Mouse (Mus musculus): Measurements from ENCODE around the gene Dnah12. TPM values are rescaled to one million over a fixed set of nuclear protein-coding genes. Genes with fewer than 3 reads are reported as not detected.
"Not testable (repeated sequence)": the region's sequence is repeated elsewhere in the genome, so short reads cannot be mapped to it uniquely, and the experiment has no call there.

Dnah12 gene
- not detected for total RNA-seq (2021)
- long read RNA-seq, experiment 1 = 0 reads
- long read RNA-seq, experiment 2 = 0 reads

DNA sequence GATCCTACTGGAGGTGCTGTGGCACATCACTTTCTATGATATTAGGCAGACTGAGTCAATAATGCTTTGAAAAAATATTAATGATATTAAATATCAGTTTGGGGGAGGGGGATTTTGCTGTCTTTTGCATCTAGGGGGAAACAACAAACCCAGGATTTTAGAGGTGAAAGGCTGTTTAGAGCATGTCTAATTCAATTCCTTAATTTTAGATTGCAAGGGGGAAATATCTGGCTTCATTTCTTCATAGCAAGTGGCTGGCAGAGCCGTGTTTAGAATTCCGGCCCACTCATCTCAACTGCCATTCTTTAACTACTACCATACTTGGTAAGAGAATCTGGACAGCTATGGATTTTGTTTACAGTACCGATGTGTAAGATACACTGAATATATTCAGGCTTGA, at the start of gene Dnah12:
Gene Dnah12 (plus strand): TSS at position 301 of the 400 bp plus-strand sequence.
- DNase-seq = no peak
- intact Hi-C loops (cut with DNase I; ENCODE audit: low total_unique reads) = no loop called here

GRCm38 (mm10) chr14:26645989-26646650, 47.0 kb upstream of the Dnah12 start:
- no peak for DNase-seq
- intact Hi-C loops (cut with DNase I; ENCODE audit: low total_unique reads) = no loop called here

GRCm38 (mm10) chr14:26647811-26648210, 45.3 kb upstream of the Dnah12 start:
- intact Hi-C loops (cut with DNase I; ENCODE audit: low total_unique reads) = no loop called here
- DNase-seq = no peak

DNA sequence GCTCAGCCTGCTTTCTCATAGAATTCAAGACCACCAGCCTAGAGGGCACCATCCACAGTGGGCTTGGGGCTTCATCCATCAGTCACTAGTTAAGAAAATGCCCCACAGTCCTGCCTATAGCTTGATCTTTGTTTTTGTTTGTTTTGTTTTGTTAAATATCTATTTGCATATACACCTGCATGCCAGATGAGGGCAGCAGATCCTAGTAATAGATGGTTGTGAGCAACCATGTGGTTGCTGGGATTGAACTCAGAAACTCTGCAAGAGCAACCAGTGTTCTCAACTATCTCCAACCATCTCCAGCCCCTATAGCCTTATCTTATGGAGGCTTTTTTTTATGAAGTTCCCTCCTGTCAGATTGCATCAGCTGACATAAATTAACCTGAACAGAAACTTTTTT, 41.2 kb upstream of the Dnah12 start:
- intact Hi-C loops (cut with DNase I; ENCODE audit: low total_unique reads) = no loop called here
- no peak for DNase-seq

GRCm38 (mm10) chr14:26658178-26658577, 34.9 kb upstream of the Dnah12 start:
- DNase-seq = no peak
- intact Hi-C loops (cut with DNase I; ENCODE audit: low total_unique reads) = no loop called here

- no peak for DNase-seq
- intact Hi-C loops (cut with DNase I; ENCODE audit: low total_unique reads) = no loop called here
These were observed 32.8 kb upstream of the Dnah12 start for GRCm38 (mm10) chr14:26660233-26660632.

DNA sequence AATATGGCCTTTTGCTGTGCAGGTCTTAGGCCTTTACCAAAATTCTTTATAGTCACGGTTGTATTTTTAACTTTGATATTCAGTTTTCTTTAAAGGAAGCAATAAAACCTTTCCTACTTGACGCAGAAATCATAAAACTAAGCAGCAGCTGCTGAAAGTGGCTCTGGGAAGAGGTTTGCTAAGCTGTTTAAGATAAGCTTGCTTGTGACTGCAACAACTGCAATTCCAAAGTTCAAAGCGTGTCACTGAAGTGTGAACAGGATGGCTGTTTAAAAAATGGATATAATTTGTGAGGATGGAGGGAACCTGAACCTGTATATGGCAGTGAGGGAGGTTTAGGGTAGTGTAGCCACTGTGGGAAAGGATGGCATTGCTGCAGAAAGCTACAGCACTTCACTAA, 31.1 kb upstream of the Dnah12 start:
- no peak for DNase-seq
- intact Hi-C loops (cut with DNase I; ENCODE audit: low total_unique reads) = no loop called here

DNA sequence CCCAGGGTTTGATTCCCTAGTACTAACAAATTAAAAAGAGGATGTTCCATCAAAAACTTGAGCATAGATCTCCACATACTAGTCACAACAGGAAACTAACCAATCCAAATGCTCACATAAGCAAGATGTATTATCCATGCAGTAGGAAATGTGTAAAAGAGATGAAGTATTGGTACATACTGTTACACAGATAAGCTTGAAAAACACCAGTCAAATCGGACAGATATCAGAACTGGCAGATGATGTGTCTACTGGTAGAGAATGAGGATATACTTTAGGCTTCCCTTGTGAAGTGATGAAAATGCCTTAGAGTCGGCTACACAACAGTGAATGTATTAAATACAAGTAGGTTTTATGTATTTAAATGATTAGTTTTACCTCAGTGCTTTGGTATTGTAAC, 30.6 kb upstream of the Dnah12 start:
- intact Hi-C loops (cut with DNase I; ENCODE audit: low total_unique reads) = no loop called here
- DNase-seq = no peak

DNA sequence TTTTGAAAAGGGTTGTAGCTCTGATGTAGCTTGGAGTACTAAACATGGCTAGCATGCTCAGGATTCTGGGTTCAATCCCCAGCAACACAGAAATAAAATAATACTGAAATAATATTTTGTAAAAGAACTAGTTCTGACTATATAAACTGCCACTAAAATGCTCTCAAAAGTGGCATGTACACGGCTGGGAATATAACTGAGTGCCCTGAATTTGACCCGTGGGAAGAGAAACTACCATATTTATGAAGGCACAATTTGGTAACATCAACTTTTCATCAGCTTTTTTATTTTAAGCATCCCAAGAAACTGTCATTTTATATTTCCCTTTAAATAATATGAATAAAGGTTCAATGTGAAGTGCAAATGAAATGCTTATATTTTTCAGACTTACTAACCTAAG, 29.2 kb upstream of the Dnah12 start:
- intact Hi-C loops (cut with DNase I; ENCODE audit: low total_unique reads) = no loop called here
- DNase-seq = no peak

DNA sequence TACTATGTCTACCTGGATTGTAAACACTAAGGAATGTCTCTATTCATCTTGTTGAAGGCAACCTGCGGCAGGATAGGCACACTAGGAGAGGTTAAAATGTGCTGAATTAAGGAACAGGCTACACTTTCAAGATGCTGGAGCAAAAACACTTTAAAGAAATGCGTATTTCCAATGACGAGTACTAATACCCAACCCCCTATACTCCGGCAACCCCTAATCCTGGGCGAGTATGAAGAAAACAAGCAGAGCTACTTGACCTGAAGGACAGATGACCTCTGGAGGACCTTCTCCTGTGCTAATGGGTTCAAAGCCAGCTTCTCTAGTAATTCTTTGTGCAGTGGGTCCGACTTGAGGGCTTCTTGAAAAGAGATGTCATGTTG, 25.1 kb upstream of the Dnah12 start:
- intact Hi-C loops (cut with DNase I; ENCODE audit: low total_unique reads) = no loop called here
- DNase-seq = no peak

DNA sequence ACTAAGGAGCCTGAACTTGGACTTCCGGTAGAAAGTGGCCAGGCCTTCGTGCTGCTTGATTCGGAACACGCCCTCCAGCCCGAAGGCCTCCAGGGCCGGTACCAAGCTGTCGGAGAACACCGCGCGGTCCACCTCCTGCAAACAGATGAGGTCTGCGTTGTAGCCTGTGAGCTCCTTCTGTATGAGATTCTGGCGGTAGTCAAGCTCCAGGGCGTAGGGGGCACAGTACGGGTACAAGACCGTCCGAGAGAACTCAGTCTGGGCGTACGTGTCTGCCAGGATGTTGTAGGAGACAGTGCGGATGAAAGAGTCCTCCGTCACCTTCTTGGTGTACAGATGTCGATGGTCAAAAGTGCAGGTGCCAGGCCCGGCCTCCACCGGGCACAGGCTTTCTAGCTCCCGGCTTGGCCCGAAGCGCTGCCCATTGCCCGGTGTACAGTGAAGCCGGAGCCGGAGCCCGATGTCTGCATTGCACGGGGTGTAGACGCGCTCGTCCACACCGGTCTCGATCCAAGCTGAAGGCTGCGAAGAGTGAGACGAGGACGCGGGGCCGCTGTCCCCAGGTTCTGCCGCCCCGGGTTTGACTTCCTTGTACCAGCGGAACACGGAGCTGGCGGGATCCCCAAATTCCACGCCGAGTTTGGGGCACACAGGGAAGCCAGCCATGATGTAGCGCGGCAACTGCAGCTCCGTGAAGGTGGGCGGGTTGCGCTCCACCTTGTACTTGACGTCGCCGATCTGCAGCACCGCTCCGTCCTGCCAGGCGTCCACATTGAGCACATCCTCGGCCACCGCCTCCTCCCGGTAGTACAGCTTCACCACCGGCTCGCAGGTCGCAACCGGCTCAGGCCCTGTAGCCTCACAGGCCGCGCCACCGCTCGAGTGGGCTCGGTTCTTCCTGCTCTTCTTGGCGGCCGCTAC, 24.4 kb upstream of the Dnah12 start:
- DNase-seq = peak; percentile 44
- intact Hi-C loops (cut with DNase I; ENCODE audit: low total_unique reads) = no loop called here

GRCm38 (mm10) chr14:26669292-26670073, 23.6 kb upstream of the Dnah12 start, which contains the start of gene Pde12:
Gene Pde12, minus strand, starts transcription at chr14:26669883.
- intact Hi-C loops (cut with DNase I; ENCODE audit: low total_unique reads) = no loop called here
- peak; percentile 84 for DNase-seq

GRCm38 (mm10) chr14:26670964-26671363, 22.1 kb upstream of the Dnah12 start:
- intact Hi-C loops (cut with DNase I; ENCODE audit: low total_unique reads) = no loop called here
- no peak for DNase-seq

DNA sequence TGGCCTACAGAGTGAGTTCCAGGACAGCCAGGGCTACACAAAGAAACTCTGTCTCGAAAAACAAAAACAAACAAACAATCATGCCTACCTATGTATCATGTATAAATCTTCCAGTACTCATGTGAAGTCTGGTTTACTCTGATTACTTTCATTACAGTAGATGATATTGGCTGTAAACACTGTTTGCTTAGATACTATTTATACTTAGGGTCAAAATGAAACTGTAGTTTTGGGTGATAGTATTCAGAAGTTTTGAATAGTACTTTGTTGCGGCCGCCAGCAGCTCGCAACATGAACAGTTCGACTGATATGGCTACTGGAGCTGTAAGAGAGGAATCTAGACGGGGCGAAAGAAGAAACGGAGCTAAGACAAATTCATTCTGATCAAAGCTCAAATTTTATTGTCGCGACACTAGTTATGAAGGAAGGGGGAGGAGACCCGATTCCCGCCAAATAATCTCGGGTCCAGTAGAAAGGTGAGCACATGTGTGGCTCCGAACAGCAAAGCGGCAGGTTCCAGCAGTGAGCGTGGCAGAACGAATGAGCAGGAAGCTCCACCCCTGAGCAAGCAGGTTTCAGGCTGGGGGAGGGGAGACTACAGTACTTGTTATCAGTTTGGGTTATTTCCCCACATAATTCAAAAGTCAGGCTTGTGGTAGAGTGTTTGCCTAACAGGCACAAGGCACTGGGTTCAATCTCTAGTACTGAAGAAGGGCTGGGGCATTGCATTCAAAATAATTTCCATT, 21.0 kb upstream of the Dnah12 start:
- DNase-seq; intact Hi-C loops (cut with DNase I; ENCODE audit: low total_unique reads): not testable (repeated sequence)

- intact Hi-C loops (cut with DNase I; ENCODE audit: low total_unique reads) = not testable (repeated sequence)
These were observed 18.5 kb upstream of the Dnah12 start for GRCm38 (mm10) chr14:26674476-26675169.

DNA sequence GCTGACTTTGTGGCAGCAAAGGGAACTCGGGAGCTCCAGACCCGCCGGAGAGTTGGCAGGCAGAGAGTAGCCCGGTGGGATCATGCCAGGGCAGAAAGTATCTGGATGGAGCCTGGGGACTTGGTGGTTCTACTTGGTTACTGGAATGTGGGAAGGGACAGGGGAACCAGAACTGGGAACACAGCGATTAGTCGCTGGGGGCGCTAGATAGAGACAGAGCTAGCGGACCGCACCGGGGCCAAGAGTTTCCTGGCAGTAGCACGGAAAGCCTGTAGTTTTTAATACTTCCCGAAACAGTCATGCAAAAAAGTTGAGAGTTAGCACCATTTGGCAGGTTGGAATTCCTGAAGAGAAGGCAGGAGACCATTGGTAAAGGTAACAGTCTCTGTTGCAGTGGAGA, 17.7 kb upstream of the Dnah12 start:
- intact Hi-C loops (cut with DNase I; ENCODE audit: low total_unique reads) = no loop called here
- peak; percentile 47 for DNase-seq

More at GRCm38 (mm10) chr14:26674476-26675169, 18.5 kb upstream of the Dnah12 start:
- not testable (repeated sequence) for DNase-seq

DNA sequence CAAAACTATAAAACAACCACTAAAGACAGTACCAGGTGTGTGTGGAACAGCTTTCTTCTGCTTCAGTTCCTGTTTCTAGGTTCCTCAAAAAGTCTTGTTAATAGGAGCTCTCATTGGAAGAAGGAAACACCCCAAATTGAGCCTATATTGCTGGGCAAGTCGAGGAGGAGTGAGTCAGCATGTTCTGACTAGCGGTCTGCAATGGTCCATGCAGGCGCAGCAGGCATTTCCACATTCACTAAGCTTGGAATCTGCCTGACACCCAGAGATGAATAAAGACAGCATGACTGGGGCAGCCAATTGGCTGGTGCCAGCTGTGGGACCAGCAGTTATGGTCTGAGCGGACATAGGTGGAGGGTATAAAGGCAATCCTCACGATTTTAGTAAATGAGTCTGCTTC, 17.3 kb upstream of the Dnah12 start:
- DNase-seq = no peak

DNA sequence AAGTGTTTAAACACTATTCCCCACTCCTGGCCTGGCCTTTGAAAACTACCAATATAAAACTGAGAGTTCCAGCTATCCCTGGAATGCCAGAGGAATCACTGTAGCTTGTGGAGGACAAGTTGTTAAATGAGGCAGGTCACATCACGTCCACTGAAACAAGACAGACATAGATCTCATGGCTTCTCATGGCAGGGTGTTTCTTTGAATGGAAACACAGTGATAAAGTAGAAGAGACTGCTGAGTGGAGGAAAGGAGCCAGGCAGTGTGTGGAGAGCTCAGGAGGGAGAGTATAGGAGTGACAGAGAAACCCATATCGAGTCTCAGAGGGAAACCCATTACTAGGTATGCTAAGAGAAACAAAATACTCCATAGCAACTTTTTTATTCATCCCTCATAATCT, 2.3 kb upstream of the Dnah12 start:
- intact Hi-C loops (cut with DNase I; ENCODE audit: low total_unique reads) = no loop called here
- no peak for DNase-seq

More for the DNA sequence above, 17.3 kb upstream of the Dnah12 start:
- intact Hi-C loops (cut with DNase I; ENCODE audit: low total_unique reads) = no loop called here

GRCm38 (mm10) chr14:26691363-26691762, 1.7 kb upstream of the Dnah12 start:
- no peak for DNase-seq
- intact Hi-C loops (cut with DNase I; ENCODE audit: low total_unique reads) = no loop called here

Measured in gastrocnemius, postnatal 14 days (tissue).